Mouse (Mus musculus): Measurements from ENCODE around the gene Gpr107.

- TF ChIP-seq CTCF (IDR thresholded peaks at IDR 0.05) (no peak), EP300 (IDR thresholded peaks at IDR 0.05) (no peak)
These were observed 49.7 kb downstream of the Gpr107 start for GRCm38 (mm10) chr2:31201851-31202250.
